Mouse (Mus musculus): ENCODE measurements around the gene Ltbp2. TPM values are rescaled to one million over a fixed set of nuclear protein-coding genes. Genes with fewer than 3 reads are reported as not detected.

Ltbp2 gene
- total RNA-seq, 2 experiments from 2014 or later: 1.3 to 3.0 TPM

DNA sequence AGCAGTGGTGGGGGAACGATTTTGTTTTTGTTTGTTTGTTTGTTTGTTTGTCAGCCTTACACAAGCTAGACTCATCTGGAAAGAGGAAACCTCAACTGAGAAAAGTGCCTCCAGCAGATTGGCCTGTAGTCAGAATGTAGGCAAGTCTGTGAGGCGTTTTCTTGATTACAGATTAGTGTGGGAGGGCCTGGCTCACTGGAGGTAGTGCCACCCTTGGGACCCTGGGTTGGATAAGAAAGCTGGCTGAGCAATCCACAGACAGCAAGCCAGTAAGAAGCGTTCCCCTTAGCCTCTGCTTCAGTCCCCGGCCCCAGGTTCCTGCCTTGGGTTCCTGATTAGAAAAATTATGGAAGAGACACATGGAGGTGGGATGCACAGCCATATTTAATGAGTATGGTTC is 36.4 kb downstream of the Ltbp2 start:
- DNase-seq: no peak

DNA sequence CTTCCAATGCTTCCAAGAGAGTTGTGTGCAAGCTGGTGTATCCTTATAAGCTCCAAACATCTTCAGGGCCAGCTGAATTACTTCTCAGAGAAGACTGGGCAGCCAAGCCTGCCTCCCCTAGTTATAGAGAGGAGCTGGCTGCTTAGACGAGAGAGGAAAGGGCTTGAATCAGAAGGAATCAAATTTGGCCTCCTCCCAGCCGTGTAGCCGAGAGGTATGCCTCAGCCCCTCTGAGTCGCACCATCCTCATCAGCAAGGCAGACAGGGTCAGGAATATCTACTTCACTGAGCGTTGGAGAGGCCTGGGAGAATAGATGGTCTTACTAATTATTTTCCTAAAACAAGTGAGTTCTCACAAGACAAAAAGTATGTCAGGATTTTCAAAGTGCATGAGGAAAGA is 40.7 kb downstream of the Ltbp2 start:
- DNase-seq: no peak

DNA sequence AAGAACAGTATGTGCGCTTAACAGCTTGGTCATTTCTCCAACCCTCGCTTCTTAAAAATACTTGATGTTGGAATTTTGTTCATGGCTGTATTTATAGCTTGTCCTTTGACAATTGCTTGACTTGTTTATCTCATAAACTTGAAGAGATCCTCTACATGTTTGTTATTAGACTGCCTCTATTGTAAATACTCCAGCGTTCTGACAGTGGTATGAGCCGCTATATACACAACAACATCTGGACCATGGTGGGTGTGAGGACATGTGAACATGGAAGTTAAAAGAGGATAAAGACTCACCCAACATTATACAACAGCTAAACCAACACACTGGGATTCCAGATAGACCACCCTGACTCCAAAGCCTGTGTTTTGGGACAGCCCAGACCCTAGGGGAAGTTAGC is 41.6 kb downstream of the Ltbp2 start:
- DNase-seq: no peak

DNA sequence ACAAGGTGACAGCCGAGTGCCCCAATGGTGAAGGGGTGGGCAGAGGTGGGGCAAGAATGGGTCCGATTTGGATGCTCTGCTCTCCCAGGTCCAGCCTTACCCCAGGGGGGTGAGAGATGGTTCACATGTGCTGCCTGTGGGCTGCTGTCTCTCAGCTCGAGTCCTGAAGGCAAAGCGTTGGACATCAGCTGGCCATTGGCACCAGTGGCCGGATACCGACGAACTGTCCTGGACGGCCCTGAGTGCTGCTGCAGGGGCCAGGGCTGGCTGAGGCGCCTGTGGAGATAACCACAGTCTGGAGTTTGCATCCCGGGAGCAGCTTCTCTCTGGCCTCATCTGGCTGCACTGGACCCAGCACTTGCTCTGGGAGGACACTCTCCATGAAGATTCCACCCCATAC is 44.7 kb downstream of the Ltbp2 start:
- DNase-seq: no peak

DNA sequence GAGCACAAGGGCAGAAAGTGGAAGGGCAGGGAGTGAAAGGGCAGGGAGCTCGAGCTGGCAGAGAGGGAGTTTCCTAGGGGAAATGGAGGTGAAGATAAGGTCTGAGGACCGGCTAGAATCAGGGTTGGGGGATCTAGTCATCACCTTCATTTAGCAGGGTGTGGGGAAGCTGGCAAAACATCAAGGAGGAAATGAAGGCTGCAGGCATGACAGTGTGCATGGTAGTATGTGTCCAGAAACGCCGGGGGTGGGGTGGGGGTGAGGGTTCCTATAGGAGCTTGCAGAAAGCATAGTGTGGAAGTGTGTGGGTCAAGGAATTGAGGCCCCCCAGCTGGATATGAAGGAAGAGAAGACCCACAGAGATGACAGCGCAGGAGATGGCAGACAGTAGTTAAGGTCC is 45.2 kb downstream of the Ltbp2 start:
- DNase-seq: no peak

DNA sequence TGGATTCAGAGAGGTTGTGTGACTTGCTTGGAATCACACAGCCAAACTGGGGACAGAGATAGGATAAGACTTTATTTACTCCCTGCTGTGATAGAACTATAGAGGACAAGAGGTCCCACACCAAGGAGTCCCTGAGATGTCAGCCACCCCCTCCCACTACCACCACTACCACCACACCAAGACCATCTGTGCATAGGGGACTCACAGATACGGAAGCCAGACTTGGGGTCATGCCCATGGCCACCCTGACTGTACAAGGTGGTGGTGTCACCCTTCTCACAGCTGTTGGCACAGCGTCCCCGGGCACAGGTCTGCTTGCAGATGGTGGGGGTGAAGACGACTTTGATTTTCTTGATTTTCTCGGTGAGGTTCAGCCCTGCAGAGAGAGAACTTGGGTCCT is 45.9 kb downstream of the Ltbp2 start:
- no peak for DNase-seq

DNA sequence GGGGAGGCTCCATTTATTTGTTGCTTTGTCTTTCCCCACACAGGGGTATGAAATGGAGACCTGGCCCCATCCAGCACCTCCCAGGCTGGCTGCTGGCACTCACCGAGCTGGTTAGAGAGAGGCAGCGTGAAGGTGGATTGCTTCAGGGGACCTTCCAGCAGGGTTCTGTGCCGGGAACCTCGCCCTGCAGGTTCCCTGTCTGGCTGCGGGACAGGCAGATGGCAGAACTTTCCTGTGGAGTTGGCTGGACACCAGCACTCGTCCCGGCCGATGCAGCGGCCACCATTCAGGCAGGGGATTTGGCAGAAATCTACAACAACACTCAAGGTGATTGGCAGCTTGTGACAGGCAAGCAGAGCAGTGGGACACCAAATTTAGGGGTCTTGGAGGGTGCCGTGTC is 46.4 kb downstream of the Ltbp2 start:
- no peak for DNase-seq

DNA sequence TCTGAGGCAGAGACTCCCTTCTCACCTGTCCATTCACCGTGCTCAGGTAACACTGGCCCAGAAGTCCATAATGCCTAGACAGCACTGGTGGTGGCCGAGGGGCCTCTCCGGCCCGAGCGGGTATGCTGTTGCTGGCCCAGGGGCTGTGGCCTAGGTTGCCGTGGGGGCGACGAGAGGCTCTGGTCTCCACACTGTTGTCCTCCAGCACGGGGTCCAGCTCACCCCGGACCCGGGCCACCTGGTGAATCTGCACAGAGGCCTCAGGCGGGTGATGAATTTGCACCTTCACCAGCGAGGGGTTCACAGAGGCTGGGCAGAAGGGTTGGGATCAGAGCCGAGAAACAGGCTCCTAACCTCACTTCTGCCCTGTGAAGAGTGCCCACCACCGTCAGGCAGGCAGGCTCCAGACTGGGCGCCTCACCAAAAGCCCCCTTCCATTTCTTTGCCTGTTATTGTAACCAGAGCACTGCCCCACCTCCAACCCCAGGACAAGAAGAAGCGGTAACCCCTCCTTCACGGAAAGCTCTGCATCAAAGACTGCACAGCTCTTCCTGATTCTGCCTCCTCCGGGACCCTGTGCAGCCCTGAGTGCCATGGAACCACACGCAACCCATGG is 47.1 kb downstream of the Ltbp2 start:
- no peak for DNase-seq

DNA sequence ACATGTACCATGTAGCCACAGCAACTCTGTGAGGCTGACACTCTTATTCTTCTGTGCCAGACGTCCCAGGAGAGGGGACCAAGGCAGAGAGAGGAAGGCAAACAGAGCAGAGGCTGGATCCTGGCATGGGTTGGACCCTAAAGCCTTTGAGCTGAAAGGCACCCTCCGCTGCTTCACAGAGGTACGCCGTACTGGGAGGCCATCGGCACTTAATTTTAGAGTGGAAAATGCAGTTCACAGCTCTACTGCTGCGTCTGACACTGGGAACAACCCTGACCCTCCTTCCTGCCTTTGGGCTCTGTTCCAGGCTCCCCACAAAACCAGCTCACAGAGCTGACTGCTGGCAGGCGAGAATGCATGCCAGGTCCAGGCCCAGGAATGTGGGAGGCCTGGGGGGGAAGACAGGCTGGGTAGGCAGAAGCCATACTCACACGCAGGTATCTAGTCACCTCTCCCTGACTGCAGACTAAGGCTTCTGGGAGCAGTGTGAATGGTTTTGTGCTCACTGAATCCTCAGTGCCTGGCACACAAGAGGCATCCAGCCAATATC is 48.9 kb downstream of the Ltbp2 start:
- no peak for DNase-seq

DNA sequence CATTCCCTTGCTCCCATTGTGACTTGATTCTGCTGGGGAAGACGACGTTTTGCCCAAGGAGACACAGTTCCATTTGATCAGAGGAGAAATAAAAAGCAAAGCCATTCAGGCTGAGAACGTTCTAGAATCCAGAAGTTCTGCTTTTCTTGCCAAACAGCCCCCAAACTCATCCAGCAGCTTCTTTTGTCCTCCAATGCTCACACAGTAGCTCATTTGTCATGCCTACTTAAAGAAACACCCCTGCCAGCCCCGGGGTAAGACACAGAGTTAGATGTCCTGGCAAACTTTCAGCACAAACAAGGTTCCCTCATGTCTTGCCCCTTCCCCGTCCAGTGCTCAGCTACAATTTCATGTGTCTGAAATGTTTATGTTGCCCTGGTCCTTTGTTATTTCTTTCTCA is 52.1 kb downstream of the Ltbp2 start:
- DNase-seq: no peak

DNA sequence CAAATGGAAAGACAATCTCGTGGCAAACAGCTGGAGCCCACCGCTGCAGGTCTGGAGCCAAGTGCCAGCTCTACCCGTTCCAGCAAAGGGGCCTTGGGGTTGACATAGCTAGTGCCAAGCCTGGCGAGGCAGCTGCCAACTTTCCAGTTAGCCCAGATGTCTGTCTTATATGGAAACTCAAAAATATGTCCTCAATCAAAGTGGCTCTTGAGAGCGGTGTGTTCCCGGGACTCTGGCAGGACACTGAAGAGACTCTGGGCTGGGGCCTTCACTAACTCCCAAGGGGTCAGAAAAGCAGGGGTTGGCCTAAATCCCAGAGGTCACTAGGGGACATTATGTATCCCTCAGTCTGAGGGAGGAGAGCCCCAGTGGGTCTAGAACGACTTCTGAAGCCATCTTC is 52.7 kb downstream of the Ltbp2 start:
- DNase-seq: peak; percentile 42 to 67

DNA sequence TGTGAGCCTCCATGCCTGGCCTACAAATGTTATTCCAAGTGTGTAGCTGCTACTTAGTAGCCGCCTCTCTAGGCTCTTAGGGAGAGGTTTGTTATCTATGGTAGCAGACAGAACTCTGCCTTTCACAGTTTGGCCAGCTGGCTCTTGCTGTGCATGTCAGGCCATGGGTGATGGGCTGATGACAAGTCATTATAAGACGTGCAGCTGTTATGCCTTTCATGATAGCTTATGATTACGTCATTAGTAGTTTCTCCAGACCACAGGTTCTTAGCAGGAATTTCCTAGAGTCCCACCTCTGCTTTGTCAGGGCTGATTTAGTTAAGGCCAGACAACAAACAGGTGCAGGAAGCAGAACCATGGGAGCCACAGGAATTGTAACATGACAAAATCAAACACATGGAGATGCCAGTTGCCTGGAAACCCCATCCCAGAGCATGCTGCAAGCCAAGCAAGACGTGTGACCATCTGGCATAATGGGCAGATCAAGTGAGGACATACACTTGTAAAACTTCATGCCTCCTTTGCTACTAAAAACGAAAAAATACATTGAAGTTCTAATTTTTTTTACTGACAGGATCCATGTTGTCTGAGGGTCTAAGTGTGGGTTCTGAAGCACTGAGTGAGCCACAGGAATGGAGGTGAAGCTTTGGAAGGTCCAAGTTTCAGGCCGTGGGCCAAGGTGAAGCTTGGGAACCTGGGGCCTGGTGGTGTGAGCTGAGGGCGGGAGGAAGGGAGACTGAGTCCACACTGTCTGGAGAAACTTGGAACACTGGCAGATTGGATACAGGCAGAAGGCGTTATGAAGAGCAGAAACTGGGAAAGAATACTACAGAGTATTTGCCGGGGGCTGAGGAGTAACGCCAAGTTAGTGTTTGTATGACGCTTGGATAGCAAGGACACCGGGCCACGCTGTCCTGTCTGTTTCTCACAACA is 56.8 kb downstream of the Ltbp2 start:
- DNase-seq: peak in 1 of 2 experiments; percentile 58

DNA sequence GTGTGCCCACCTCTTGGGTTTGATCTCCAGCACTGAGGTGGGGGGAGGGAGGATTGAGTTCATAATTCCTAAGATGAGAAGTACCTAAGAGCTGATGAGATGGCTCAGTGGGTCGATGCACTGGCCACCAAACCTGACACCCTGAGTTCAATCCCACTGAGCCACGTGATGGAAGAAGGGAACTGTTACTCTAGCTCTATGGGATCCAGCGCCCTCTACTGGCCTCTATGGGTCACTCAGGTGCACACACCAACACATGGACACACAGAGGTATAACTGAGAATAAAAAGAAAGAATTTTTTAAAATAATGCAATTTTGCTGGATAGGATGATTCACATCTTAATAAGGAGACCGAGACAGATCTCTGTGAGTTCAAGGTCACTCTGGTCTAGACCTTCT is 57.8 kb downstream of the Ltbp2 start:
- DNase-seq: no peak

DNA sequence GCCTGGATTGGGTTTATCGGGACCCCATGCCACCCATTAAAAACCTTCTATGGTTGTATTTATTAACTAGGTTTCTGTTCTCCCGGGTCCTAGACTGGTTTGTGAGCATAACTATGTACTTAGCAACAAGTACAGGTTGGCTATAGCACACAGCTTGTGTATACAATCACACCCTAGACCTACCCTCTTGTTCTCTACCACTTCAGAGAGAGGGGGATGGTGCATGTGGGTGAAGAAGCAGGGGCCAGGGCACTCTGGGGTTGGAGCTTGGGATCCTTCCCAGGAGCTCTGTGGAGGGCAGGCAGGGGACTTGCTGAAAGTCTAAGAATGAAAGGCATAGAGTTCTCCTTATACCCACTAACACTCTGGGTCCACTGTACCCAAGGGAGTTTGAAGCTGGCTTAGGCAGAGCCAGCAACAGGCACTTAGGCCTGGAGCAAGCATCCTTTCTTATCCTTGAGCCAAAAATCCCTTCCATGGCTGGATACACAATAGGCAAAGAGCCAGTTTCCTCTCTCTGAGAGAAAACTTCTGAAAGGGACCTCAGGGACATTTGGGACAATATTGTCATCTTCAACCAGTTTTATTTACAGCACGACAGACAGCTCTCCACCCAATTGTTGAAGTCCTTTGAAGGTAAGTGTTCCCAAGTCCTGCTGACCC is 61.5 kb downstream of the Ltbp2 start:
- DNase-seq: no peak

DNA sequence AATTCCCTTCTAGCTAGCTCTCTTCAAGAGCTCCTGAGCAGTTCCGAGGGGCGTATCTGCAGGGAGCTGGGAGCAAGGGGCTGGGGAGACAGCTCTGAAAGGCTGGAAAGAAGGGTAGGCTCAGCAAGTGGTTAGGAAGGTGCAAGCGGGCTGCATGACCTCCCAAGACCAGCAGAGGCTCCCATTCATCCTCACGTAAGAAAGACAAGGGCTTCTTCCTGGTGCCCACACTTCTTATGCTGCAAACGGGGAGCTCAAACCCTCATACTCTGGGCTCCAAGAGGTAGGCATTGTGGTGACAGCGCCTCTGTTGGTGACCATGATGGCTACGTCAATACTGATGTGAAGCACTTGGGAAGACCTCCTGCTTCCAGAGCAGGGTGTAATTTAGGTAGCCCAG is 62.6 kb downstream of the Ltbp2 start:
- no peak for DNase-seq

DNA sequence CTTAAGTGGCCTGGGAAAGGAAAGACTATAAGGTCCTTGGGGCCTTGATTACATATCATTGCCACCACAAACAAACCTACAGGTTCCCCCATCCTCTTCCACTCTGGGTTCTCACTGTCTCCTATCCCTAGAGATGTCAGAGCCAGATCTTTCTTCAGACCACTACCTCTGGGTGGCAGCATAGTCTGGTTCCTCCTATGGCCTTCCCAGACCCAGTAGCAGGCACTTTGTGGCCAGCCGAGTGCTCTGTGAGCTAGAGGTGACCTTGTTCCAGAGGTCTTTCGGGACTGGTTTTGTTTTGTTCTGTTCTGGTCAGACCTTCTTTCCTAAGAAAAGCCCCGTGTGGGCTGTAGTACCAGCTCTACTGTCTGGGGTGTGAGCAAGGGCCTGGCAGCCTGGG is 64.3 kb downstream of the Ltbp2 start:
- DNase-seq: no peak

DNA sequence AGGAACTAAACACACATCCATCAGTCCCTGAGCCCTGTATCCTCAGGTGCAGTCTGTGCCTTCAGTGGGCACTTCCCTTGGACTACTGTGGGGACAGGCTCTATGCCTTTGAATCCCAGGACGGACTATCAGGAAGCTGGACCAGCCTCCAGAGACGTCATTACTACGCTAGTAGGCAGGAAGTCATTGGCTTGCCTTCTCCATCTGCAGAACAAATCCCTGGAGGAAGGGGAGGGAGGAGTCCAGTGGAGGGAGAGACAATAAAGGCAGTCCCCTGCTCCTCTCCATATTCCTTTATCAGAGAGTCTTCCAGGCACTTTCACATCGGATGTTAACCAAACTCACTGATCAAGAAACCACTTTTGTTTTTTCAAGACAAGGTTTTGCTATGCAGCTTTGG is 64.8 kb downstream of the Ltbp2 start:
- peak; percentile 36 to 39 for DNase-seq

DNA sequence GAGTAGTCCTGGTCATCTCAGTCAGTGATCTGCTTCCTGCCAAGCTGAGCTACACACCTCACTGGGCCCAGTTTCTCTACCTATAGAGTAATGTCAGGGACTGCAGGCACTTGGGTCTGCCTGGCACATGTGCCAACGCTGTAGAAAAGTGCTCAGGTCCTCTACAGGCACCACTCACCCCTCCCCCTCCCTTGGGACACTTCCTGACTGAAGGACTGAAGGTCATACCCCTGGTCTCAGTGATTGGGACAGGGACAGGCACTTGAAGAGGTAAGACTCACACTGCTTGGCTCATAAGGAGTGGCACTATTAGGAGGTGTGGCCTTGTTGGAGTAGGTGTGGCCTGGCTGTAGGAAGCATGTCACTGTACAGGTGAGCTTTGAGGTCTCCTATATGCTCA is 65.5 kb downstream of the Ltbp2 start:
- DNase-seq: no peak

DNA sequence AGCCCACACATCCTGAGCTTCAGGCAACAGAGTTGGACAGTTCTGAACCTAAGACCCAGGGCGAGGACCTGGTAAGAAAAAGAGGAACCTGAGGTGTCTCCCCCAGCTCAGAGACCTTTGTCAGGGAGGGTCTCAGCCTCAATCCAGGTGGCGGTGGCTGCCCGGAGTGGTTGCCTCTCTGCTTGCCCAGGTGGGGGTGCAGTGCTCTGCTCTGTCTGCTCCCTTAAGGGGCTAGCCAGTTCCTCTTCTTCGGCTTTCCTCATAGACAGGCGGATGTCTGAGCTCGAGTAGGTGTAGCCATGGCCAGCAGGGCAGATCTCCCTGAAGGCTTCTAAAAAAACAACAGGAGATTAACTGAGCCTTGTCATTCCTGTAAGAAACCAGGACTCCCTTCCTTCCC is 67.3 kb downstream of the Ltbp2 start:
- DNase-seq: no peak

DNA sequence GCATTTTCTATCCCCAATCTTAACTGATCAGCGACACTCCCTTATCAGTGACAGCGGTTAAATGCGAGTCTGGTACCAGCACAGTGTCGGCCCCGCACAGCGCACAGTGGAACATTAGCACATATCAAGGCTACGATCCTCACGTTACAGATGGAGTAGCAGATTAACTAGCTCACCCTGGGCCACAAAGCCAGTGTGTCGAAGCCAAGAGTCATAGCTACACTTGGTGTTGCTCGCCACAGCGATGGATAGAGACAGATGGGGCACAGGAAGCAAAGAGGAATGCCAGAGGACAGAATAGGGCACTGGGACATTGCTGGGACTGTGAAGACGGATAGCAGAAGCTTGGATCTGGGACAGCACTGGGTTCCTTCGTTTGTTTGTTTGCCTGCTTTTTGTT is 69.0 kb downstream of the Ltbp2 start:
- no peak for DNase-seq

DNA sequence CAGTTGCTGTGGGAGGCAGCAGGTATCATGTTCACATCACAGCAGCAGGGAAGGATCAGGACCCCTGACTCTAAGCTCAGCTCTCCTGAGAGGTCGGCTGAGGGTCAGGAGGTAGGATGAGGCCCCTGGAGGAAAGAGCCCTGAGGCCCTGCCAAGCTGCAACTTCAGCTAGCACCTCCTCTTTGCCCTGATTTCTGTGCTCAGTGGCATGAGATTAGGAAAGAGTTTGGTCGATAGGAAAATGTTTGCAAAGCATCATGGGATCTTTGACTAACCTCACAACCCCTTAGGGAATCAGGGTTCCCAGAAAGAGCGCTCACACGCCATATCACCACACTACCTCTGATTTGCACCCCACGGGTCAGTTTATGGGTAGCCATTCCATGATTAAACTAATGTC is 69.6 kb downstream of the Ltbp2 start:
- DNase-seq: no peak

DNA sequence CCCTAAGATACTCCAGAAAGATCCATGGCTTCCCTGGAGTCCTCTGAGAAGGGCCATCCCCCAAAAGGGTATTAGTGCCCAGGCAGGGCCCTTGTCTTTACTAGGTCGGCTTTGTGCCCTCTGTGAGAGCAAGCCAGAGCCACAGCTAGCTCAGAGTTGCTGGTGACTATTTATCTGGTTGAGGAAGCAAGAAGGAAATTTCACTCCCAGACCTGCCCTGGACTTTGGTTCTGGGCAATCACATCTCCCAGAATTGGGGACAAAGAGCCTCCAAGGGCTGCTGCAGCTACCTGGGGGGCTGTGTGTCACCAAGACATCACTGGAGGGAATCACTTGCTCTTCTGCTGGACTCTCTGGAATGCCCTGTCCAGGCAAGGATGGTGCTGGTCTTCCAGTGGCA is 70.3 kb downstream of the Ltbp2 start:
- DNase-seq: no peak

DNA sequence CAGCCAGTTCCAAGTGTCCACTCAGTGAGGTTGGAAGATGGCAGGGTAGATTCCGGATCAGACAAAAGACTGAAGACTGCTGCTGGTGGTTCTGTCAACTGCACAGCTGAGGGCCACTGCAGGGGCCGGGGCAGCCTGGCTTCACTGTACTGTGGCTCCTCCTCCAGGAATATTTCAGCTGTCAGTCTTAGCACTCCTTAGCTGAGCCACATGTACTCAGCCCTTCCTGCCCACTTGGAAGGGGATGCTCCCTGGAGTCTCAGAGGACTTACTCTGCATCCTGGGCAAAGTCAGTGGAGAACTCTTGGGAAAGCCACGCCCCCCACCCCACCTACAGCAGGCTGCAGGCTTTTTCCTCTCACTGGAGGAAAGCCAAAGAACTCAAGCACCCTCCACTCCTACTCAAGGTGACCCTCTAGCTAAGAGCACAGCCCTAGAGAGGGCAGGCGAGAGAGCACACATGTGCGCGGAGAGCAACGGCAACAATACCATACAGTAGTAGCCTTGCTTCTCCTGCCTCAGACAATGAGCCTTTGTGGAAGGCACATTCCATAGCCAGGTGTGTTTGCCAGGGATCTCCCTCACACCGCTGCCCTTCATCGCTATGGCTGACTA is 71.0 kb downstream of the Ltbp2 start:
- no peak for DNase-seq

Measured in heart, adult 18-20 months (tissue).